In genomic region chr10:95159675-95160256, GRCm38 (mm10) we compare ENCODE assay signal across 17 mouse cellular contexts.
"Had no signal": no experiment of that assay in that cellular context is flagged by ENCODE, and none has a peak within 500 bp of the region (broad histone marks: within the 10 kb centered on the region; RNA-seq: fewer than 3 reads in every experiment).

No protein-coding gene starts in this region.

- H3K36me3 ChIP-seq: limb, embryonic 13.5 days; liver, embryonic 13.5 days; midbrain, embryonic 10.5 days; neural tube, embryonic 13.5 days had no signal

- H3K27me3 ChIP-seq: megakaryocyte, embryonic 14.5 days; neural tube, embryonic 13.5 days had no signal

- DNase-seq: kidney, adult 2 months; kidney, postnatal 10 days; kidney, postnatal 4 days; left cerebral cortex, postnatal 4 days; liver, embryonic 13.5 days; midbrain, embryonic 14.5 days; retina, postnatal 1 day; right cerebral cortex, postnatal 25 days; spleen, adult 18-20 months; thymus, adult 2 months; thymus, postnatal 14 days had no signal

- H3K9ac ChIP-seq: limb, embryonic 13.5 days; liver, embryonic 13.5 days; neural tube, embryonic 13.5 days had no signal

- H3K4me1 ChIP-seq: liver, embryonic 13.5 days; midbrain, embryonic 10.5 days had no signal

- ATAC-seq: intestine, postnatal 0 days had no signal

- H3K9me3 ChIP-seq: limb, embryonic 13.5 days; liver, embryonic 13.5 days; midbrain, embryonic 10.5 days; neural tube, embryonic 13.5 days had no signal

- H3K4me3 ChIP-seq: limb, embryonic 13.5 days; liver, embryonic 13.5 days; megakaryocyte, embryonic 14.5 days; midbrain, embryonic 10.5 days; myocyte; neural tube, embryonic 13.5 days had no signal

- H3K4me2 ChIP-seq: limb, embryonic 13.5 days; liver, embryonic 13.5 days; neural tube, embryonic 13.5 days had no signal

- H3K27ac ChIP-seq: limb, embryonic 13.5 days; liver, embryonic 13.5 days; midbrain, embryonic 10.5 days; neural tube, embryonic 13.5 days had no signal
